Mouse (Mus musculus) small intestine, adult 2 months (tissue): ENCODE results near the gene A630001G21Rik.

Source experiments
- CTCF ChIP-seq: fragments of 200-500 bp; IDR thresholded peaks from 2 replicates; pipeline ENCODE4 v1.5.1; 2012; ENCODE audit warnings: low read depth, mild to moderate bottlenecking, control low read depth, inconsistent platforms, low read length, moderate library complexity, mixed read lengths; ENCODE audit not compliant: insufficient replicate concordance, insufficient read length; ENCODE audit errors: extremely low read depth
- POLR2A ChIP-seq: fragments of 200-500 bp; IDR thresholded peaks from 2 replicates; pipeline ENCODE4 v1.6.1; 2012; ENCODE audit warnings: low read depth, mild to moderate bottlenecking, control low read depth, inconsistent platforms, low read length, moderate library complexity

DNA sequence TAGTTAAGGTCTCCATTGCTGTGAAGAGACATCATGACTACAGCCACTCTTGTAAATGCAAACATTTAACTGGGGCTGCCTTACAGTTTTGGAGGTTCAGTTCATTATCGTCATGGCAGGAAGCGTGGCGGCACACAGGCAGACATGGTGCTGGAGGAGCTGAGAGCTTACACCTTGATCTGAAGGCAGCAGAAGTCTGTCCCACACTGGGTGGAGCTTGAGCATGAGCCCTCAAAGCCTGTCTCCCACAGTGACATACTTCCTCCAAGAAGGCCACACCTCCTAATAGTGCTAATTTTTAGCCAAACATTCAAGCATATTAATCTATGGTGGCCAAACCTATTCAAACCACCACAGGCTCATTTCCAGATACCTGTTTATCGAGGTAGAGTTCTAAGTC, at the start of gene A630001G21Rik:
- TF ChIP-seq CTCF = no peak
- no peak for TF ChIP-seq POLR2A
